Mouse (Mus musculus) cortical plate, adult 2 months (tissue): ENCODE measurements at regions not wholly inside any gene's neighbourhood (a gene's known extent, or its start where the extent isn't known, plus 50 kb on each side); places are given as distances from the start of the nearest gene placed in this dataset.

Experiments
- H3K27ac ChIP-seq: fragments of 200-500 bp; 2 replicates; pipeline ENCODE4 v1.5.1; 2012; ENCODE audit warnings: low read length, control low read depth, inconsistent platforms; ENCODE audit not compliant: insufficient read depth
- H3K4me1 ChIP-seq: fragments of 200-500 bp; 2 replicates; pipeline ENCODE4 v1.6.1; 2011; ENCODE audit warnings: low read length; ENCODE audit not compliant: control insufficient read depth, insufficient read depth
- H3K4me3 ChIP-seq: fragments of 200-500 bp; 2 replicates; pipeline ENCODE4 v1.5.1; 2011; ENCODE audit warnings: mild to moderate bottlenecking, low read length, control low read depth; ENCODE audit not compliant: insufficient read depth
- CTCF ChIP-seq: fragments of 200-500 bp; IDR thresholded peaks from 2 replicates; pipeline ENCODE4 v1.5.1; 2011; ENCODE audit warnings: mild to moderate bottlenecking, control low read depth, low read length; ENCODE audit not compliant: insufficient read depth; ENCODE audit errors: extremely low read depth
- POLR2A ChIP-seq: fragments of 200-500 bp; IDR thresholded peaks from 2 replicates; pipeline ENCODE4 v1.6.1; 2011; ENCODE audit warnings: mild to moderate bottlenecking, low read length, control low read depth; ENCODE audit not compliant: insufficient read depth; ENCODE audit errors: extremely low read depth

- TF ChIP-seq POLR2A, result no peak
- TF ChIP-seq CTCF, result no peak
- Histone ChIP-seq H3K27ac (no peak overlapping the region), H3K4me3 (no peak overlapping the region), H3K4me1 (no peaks in the 10 kb centered on the region)
Measured at GRCm38 (mm10) chr1:61160505-61160904, 182.8 kb downstream of the Icos start.

GRCm38 (mm10) chr1:61164271-61164670 lies 186.5 kb downstream of the Icos start:
- TF ChIP-seq POLR2A, result no peak
- no peak for TF ChIP-seq CTCF
- Histone ChIP-seq H3K4me3 (no peak overlapping the region), H3K4me1 (no peaks in the 10 kb centered on the region), H3K27ac (no peak overlapping the region)

DNA sequence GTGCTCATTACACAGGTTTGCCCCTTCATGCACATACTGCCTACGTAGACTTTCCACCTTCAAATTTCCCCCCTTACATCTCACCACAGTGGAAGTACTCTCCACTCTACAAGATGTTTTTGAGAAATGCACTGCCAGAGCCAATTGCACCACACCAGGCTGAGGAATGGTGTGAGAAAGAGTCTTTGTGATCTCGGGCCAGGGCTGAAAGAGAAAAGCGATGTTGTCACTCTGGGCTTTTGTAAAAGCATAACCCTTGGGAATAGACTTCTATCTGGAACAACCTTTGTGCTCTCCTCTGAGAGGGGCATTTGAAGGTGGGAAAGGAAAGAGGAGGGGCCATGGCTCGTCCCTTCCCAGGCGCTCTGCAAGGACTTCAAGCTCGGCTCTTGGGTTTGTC lies 194.2 kb downstream of the Icos start:
- Histone ChIP-seq H3K4me1 (no peaks in the 10 kb centered on the region), H3K4me3 (no peak overlapping the region), H3K27ac (no peak overlapping the region)
- TF ChIP-seq POLR2A (no peak), CTCF (no peak)

GRCm38 (mm10) chr1:61172946-61173345 lies 195.2 kb downstream of the Icos start:
- no peaks in the 10 kb centered on the region for H3K4me1 ChIP-seq
- TF ChIP-seq POLR2A (no peak), CTCF (no peak)
- H3K4me3 ChIP-seq, result no peak overlapping the region
- no peak overlapping the region for H3K27ac ChIP-seq

DNA sequence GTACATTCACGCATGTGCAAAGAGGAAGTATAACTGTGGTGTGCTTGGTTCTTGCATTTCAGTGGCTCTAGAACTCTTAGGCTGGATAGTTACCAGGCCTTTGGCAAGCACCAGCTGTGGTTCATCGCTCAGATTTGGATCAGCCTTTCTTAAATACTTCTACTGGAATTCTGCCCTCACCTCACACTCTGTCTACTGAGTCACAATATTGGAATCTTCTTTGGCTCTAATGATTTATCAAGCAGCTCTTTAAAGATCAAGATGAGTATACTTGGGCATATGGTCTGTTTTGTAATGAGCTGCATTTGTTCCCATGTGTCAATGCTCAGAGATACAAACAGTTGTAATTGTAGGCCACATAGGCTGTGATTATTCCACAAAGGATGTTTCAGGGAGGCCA lies 197.5 kb downstream of the Icos start:
- Histone ChIP-seq H3K4me3 (no peak overlapping the region), H3K27ac (no peak overlapping the region), H3K4me1 (no peaks in the 10 kb centered on the region)
- no peak for TF ChIP-seq CTCF
- no peak for TF ChIP-seq POLR2A

GRCm38 (mm10) chr1:61179461-61179860 lies 201.7 kb downstream of the Icos start:
- TF ChIP-seq CTCF (no peak), POLR2A (no peak)
- Histone ChIP-seq H3K4me1 (no peaks in the 10 kb centered on the region), H3K4me3 (no peak overlapping the region), H3K27ac (no peak overlapping the region)

DNA sequence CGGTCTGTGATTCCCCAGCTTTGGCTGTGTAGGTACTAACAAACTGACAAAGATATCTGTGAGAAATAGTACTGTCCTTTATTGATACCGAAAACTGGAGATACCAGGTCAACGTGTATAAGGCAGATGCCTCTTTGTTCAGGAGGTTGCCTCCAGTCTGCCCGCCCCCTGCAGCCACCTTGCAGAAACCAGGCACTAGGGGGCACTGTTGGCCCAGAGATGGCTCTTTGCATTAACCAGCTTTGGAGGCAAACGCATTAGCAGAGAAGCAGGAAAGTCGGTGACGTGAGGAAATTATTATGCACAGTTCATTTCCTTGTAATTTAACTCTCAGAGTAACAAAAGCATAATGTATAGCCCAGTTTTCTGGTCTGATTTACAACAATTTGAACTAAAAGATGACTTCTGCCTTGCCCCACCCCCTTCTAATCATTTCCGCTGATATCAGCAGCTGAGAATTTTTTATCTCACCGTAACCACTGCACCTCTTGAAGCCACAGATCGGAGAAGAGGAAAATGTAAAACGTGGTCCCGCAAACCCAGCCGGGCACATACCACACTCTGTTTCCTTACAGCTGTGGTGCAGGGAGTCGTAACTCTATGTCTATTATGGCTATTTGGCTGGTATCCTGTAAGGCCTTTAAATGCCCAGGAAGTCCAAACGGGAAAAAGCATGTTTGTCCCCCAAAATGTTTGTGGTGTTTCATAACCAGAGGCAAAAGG lies 203.5 kb downstream of the Icos start:
- H3K4me3 ChIP-seq, result no peak overlapping the region
- no peak overlapping the region for H3K27ac ChIP-seq
- H3K4me1 ChIP-seq, result no peaks in the 10 kb centered on the region
- TF ChIP-seq CTCF (peak; percentile 97), POLR2A (no peak)

- no peaks in the 10 kb centered on the region for H3K4me1 ChIP-seq
- TF ChIP-seq POLR2A, result no peak
- no peak for TF ChIP-seq CTCF
- H3K4me3 ChIP-seq, result no peak overlapping the region
- no peak overlapping the region for H3K27ac ChIP-seq
Measured at GRCm38 (mm10) chr1:61187381-61188100, 209.8 kb downstream of the Icos start.

GRCm38 (mm10) chr1:61190921-61191320 lies 213.2 kb downstream of the Icos start:
- TF ChIP-seq CTCF, result no peak
- TF ChIP-seq POLR2A, result no peak
- Histone ChIP-seq H3K4me1 (no peaks in the 10 kb centered on the region), H3K27ac (no peak overlapping the region), H3K4me3 (no peak overlapping the region)

DNA sequence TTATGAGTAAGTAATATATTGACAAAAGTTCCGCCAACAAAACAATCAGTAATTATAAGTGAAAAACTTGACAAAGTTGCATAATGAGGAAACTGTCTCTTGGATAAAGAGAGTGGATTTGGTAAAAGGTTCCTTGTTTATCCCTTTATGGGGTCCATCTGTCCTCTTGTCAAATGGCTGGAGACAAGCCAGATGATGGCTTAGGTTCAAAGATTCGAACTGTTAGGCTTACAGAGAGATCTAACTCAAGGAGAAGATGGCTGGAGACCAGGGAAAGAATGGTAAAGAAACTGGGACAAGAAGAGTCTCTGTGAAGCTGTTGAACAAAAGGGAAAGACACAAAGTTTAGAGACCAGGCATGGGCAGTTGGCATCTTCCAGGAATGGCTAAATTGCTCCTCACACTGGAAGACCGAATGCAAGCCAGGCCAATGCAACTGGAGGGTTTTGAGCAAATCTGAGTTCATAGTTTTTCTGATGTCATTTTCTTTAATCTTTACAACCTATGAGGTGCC lies 220.9 kb downstream of the Icos start:
- H3K4me3 ChIP-seq, result no peak overlapping the region
- TF ChIP-seq CTCF, result no peak
- TF ChIP-seq POLR2A, result no peak
- H3K4me1 ChIP-seq, result no peaks in the 10 kb centered on the region
- no peak overlapping the region for H3K27ac ChIP-seq
